Mouse (Mus musculus): ENCODE results near the gene Rasgrf1.

DNA sequence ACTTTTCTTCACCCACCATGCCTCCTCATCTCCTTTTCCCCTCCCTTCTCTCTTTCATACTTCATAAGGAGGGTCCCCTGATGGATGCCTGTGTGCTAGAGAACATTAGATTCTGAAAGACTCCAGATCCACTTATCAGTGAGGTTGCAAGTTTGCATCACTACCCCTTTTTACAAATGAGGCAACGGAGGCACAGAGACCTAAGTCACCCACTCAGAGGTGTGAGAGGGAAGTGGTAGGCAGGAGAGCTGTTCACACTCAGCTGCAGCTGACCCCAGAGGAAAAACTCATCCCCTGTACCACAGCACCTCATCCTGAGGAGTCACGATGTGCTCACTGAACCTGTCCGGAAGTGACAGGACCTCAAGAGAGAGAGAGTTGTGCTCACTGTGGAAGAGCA is 96.7 kb downstream of the Rasgrf1 start:
- no peak for TF ChIP-seq CTCF (IDR thresholded peaks at IDR 0.05; ENCODE audit: control insufficient read depth, insufficient read depth, insufficient replicate concordance, low read depth, low read length)
- TF ChIP-seq POLR2A (IDR thresholded peaks at IDR 0.05; ENCODE audit: control insufficient read depth, low read depth, low read length) = no peak

Measured in testis, adult 2 months (tissue).